Mouse (Mus musculus) spleen, adult 2 months (tissue): ENCODE measurements around the gene Stab2.

ENCODE experiments used
- CTCF ChIP-seq: fragments of 200-500 bp; IDR thresholded peaks from 2 replicates; pipeline ENCODE4 v1.5.1; 2011; ENCODE audit warnings: mild to moderate bottlenecking, inconsistent platforms; ENCODE audit not compliant: insufficient read depth, insufficient read length, insufficient replicate concordance; ENCODE audit errors: extremely low read depth
- POLR2A ChIP-seq: fragments of 200-500 bp; IDR thresholded peaks from 2 replicates; pipeline ENCODE4 v1.6.1; 2011; ENCODE audit warnings: low read depth, low read length, inconsistent platforms

- no peak for TF ChIP-seq CTCF
- no peak for TF ChIP-seq POLR2A
Observed at GRCm38 (mm10) chr10:86990666-86991065, 17.2 kb downstream of the Stab2 start.
